Mouse (Mus musculus): ENCODE measurements at regions not wholly inside any gene's neighbourhood (a gene's known extent, or its start where the extent isn't known, plus 50 kb on each side); places are given as distances from the start of the nearest gene placed in this dataset.

DNA sequence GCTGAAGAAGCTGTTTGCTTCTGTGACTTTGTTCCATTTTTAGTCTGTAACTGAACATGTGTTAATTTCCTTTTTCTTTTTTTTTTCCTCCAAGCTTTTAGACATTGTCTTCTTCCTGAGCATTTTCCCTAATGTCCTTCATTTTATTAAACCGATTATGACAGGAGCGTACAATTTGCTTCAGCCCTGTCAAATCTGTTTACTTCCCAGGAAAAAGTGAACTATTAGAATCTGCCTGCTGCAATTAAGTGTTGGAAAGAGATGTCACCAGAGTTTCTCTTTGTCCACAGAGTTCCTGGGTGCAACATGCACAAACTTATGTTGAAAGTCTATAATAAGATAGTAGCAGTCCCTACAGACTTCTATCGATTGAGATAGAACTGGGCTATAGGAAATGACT, 82.8 kb downstream of the Alg10b start:
- TF ChIP-seq CTCF (IDR thresholded peaks at IDR 0.05; ENCODE audit: borderline replicate concordance, control insufficient read depth, extremely low read depth, insufficient read depth, low read length, poor library complexity) (no peak), POLR2A (IDR thresholded peaks at IDR 0.05; ENCODE audit: control insufficient read depth, extremely low read depth, insufficient read depth, low read length, poor library complexity) (no peak)
